Mouse (Mus musculus): ENCODE data around the gene Sema3g. TPM values are rescaled to one million over a fixed set of nuclear protein-coding genes. Genes with fewer than 3 reads are reported as not detected.

The Sema3g gene
- polyA plus RNA-seq, 2 experiments = 0.15 TPM; not detected in 1

GRCm38 (mm10) chr14:31179677-31180365 lies 37.8 kb upstream of the Sema3g start:
- H3K9ac ChIP-seq (replicated peaks) = no peak overlapping the region
- H3K27ac ChIP-seq = no peak overlapping the region
- H3K27me3 ChIP-seq (ENCODE audit: control insufficient read depth, insufficient read depth, low read length) = no peaks in the 10 kb centered on the region
- ATAC-seq (ENCODE audit: insufficient read depth) = no peak
- TF ChIP-seq EP300 (IDR thresholded peaks at IDR 0.05; ENCODE audit: low read depth) (no peak), CTCF (IDR thresholded peaks at IDR 0.05; ENCODE audit: low read depth) (no peak)
- peaks cover 46% of the 10 kb centered on the region for H3K36me3 ChIP-seq (replicated peaks; ENCODE audit: control insufficient read depth, insufficient read depth, low read depth)
- H3K4me2 ChIP-seq (ENCODE audit: low read depth) = no peak overlapping the region
- no peak for DNase-seq (ENCODE audit: low read depth in 3 of 3, low spot score in 3 of 3)
- 80% methylated on average over 12 of the region's 12 CpGs for WGBS (ENCODE audit: insufficient replicate concordance)
- no peak overlapping the region for H3K4me3 ChIP-seq (ENCODE audit: insufficient read depth in 1 of 2, low read depth in 2 of 2, low read length in 2 of 2)
- peaks cover 0 to 15% of the 10 kb centered on the region in 2 experiments; a peak in 2 of 4 replicates for H3K4me1 ChIP-seq (replicated peaks; ENCODE audit: control insufficient read depth in 2 of 2, insufficient read depth in 2 of 2, low read length in 1 of 2)
- no peaks in the 10 kb centered on the region for H3K9me3 ChIP-seq (ENCODE audit: control insufficient read depth, low read length)

GRCm38 (mm10) chr14:31181512-31181911 lies 36.1 kb upstream of the Sema3g start:
- peaks cover 51% of the 10 kb centered on the region for H3K36me3 ChIP-seq (replicated peaks; ENCODE audit: control insufficient read depth, insufficient read depth, low read depth)
- no peak for TF ChIP-seq EP300 (IDR thresholded peaks at IDR 0.05; ENCODE audit: low read depth)
- no peak for TF ChIP-seq CTCF (IDR thresholded peaks at IDR 0.05; ENCODE audit: low read depth)
- no peak overlapping the region for H3K27ac ChIP-seq
- no peak overlapping the region for H3K4me3 ChIP-seq (ENCODE audit: insufficient read depth in 1 of 2, low read depth in 2 of 2, low read length in 2 of 2)
- 81% methylated on average over 4 of the region's 4 CpGs for WGBS (ENCODE audit: insufficient replicate concordance)
- H3K4me2 ChIP-seq (ENCODE audit: low read depth) = no peak overlapping the region
- no peaks in the 10 kb centered on the region for H3K9me3 ChIP-seq (ENCODE audit: control insufficient read depth, low read length)
- H3K9ac ChIP-seq (replicated peaks) = no peak overlapping the region
- H3K4me1 ChIP-seq (replicated peaks; ENCODE audit: control insufficient read depth in 2 of 2, insufficient read depth in 2 of 2, low read length in 1 of 2) = peaks cover 0 to 15% of the 10 kb centered on the region in 2 experiments; a peak in 2 of 4 replicates
- ATAC-seq (ENCODE audit: insufficient read depth) (no peak), DNase-seq (ENCODE audit: low read depth in 3 of 3, low spot score in 3 of 3) (no peak)
- H3K27me3 ChIP-seq (ENCODE audit: control insufficient read depth, insufficient read depth, low read length) = no peaks in the 10 kb centered on the region

GRCm38 (mm10) chr14:31182786-31183290 lies 34.8 kb upstream of the Sema3g start:
- no peak overlapping the region for H3K4me2 ChIP-seq (ENCODE audit: low read depth)
- 61% methylated on average over 2 of the region's 2 CpGs for WGBS (ENCODE audit: insufficient replicate concordance)
- H3K4me1 ChIP-seq (replicated peaks; ENCODE audit: control insufficient read depth in 2 of 2, insufficient read depth in 2 of 2, low read length in 1 of 2) = peaks cover 0 to 15% of the 10 kb centered on the region in 2 experiments; a peak in 2 of 4 replicates
- no peak overlapping the region for H3K27ac ChIP-seq
- ATAC-seq (ENCODE audit: insufficient read depth) (peak; percentile 56), DNase-seq (ENCODE audit: low read depth in 3 of 3, low spot score in 3 of 3) (no peak)
- no peak overlapping the region for H3K4me3 ChIP-seq (ENCODE audit: insufficient read depth in 1 of 2, low read depth in 2 of 2, low read length in 2 of 2)
- H3K9me3 ChIP-seq (ENCODE audit: control insufficient read depth, low read length) = no peaks in the 10 kb centered on the region
- peaks cover 58% of the 10 kb centered on the region for H3K36me3 ChIP-seq (replicated peaks; ENCODE audit: control insufficient read depth, insufficient read depth, low read depth)
- H3K27me3 ChIP-seq (ENCODE audit: control insufficient read depth, insufficient read depth, low read length) = no peaks in the 10 kb centered on the region
- H3K9ac ChIP-seq (replicated peaks) = no peak overlapping the region
- TF ChIP-seq EP300 (IDR thresholded peaks at IDR 0.05; ENCODE audit: low read depth) = no peak
- TF ChIP-seq CTCF (IDR thresholded peaks at IDR 0.05; ENCODE audit: low read depth) = no peak

GRCm38 (mm10) chr14:31183541-31183940 lies 34.1 kb upstream of the Sema3g start:
- WGBS (ENCODE audit: insufficient replicate concordance) = 64% methylated on average over 5 of the region's 5 CpGs
- Histone ChIP-seq H3K27ac (no peak overlapping the region), H3K36me3 (replicated peaks; ENCODE audit: control insufficient read depth, insufficient read depth, low read depth) (peaks cover 64% of the 10 kb centered on the region)

GRCm38 (mm10) chr14:31184195-31184594 lies 33.5 kb upstream of the Sema3g start:
- Histone ChIP-seq H3K27ac (no peak overlapping the region), H3K4me1 (replicated peaks; ENCODE audit: control insufficient read depth in 2 of 2, insufficient read depth in 2 of 2, low read length in 1 of 2) (peaks cover 0 to 15% of the 10 kb centered on the region in 2 experiments; a peak in 2 of 4 replicates), H3K4me2 (ENCODE audit: low read depth) (no peak overlapping the region), H3K4me3 (ENCODE audit: insufficient read depth in 1 of 2, low read depth in 2 of 2, low read length in 2 of 2) (no peak overlapping the region), H3K27me3 (ENCODE audit: control insufficient read depth, insufficient read depth, low read length) (no peaks in the 10 kb centered on the region), H3K9me3 (ENCODE audit: control insufficient read depth, low read length) (no peaks in the 10 kb centered on the region), H3K36me3 (replicated peaks; ENCODE audit: control insufficient read depth, insufficient read depth, low read depth) (peaks cover 66% of the 10 kb centered on the region), H3K9ac (replicated peaks) (no peak overlapping the region)
- TF ChIP-seq EP300 (IDR thresholded peaks at IDR 0.05; ENCODE audit: low read depth) = no peak
- no peak for TF ChIP-seq CTCF (IDR thresholded peaks at IDR 0.05; ENCODE audit: low read depth)
- DNase-seq (ENCODE audit: low read depth in 3 of 3, low spot score in 3 of 3) (no peak), ATAC-seq (ENCODE audit: insufficient read depth) (no peak)
- WGBS (ENCODE audit: insufficient replicate concordance) = 86% methylated on average over 12 of the region's 12 CpGs

More at GRCm38 (mm10) chr14:31183541-31183940, 34.1 kb upstream of the Sema3g start:
- Histone ChIP-seq H3K4me3 (ENCODE audit: insufficient read depth in 1 of 2, low read depth in 2 of 2, low read length in 2 of 2) (no peak overlapping the region), H3K9me3 (ENCODE audit: control insufficient read depth, low read length) (no peaks in the 10 kb centered on the region), H3K4me2 (ENCODE audit: low read depth) (no peak overlapping the region), H3K9ac (replicated peaks) (no peak overlapping the region), H3K4me1 (replicated peaks; ENCODE audit: control insufficient read depth in 2 of 2, insufficient read depth in 2 of 2, low read length in 1 of 2) (peaks cover 0 to 15% of the 10 kb centered on the region in 2 experiments; a peak in 2 of 4 replicates), H3K27me3 (ENCODE audit: control insufficient read depth, insufficient read depth, low read length) (no peaks in the 10 kb centered on the region)
- ATAC-seq (ENCODE audit: insufficient read depth) (no peak), DNase-seq (ENCODE audit: low read depth in 3 of 3, low spot score in 3 of 3) (no peak)
- no peak for TF ChIP-seq EP300 (IDR thresholded peaks at IDR 0.05; ENCODE audit: low read depth)
- no peak for TF ChIP-seq CTCF (IDR thresholded peaks at IDR 0.05; ENCODE audit: low read depth)

Measured in liver, embryonic 14.5 days (tissue).